Mouse (Mus musculus) bone marrow macrophage, adult 2 months (primary cell): ENCODE results near the gene Gpc5. TPM values are rescaled to one million over a fixed set of nuclear protein-coding genes. Genes with fewer than 3 reads are reported as not detected.

Source experiments
- H3K27ac ChIP-seq: 2 replicates; pipeline ENCODE4 v1.5.1; 2012; ENCODE audit warnings: low read depth, low read length; ENCODE audit not compliant: insufficient read depth
- H3K4me1 ChIP-seq: 2 replicates; pipeline ENCODE4 v1.6.1; 2012; ENCODE audit warnings: low read length; ENCODE audit not compliant: control insufficient read depth, insufficient read depth
- H3K4me3 ChIP-seq: 2 replicates; pipeline ENCODE4 v1.5.1; 2012; ENCODE audit warnings: mild to moderate bottlenecking, low read length, moderate library complexity; ENCODE audit not compliant: insufficient read depth
- CTCF ChIP-seq: IDR thresholded peaks from 2 replicates; pipeline ENCODE4 v1.5.1; 2012; ENCODE audit warnings: low read depth, mild to moderate bottlenecking, low read length, moderate library complexity
- POLR2A ChIP-seq: IDR thresholded peaks from 2 replicates; pipeline ENCODE4 v1.6.1; 2012; ENCODE audit warnings: mild to moderate bottlenecking, low read depth, low read length, borderline replicate concordance
- polyA plus RNA-seq: library from polyadenylated mRNA; stranded (reverse); fragments of >200 nt; gene quantifications from 2 replicates; pipeline ENCODE4 v1.2.4, GENCODE M21; 2012; ENCODE audit not compliant: missing spikeins, insufficient read depth, insufficient read length

Gene Gpc5
- polyA plus RNA-seq, 1 experiment = not detected

GRCm38 (mm10) chr14:115993520-115994106 is 901.6 kb downstream of the Gpc5 start:
- TF ChIP-seq CTCF = no peak
- TF ChIP-seq POLR2A = no peak
- H3K27ac ChIP-seq = no peak overlapping the region
- H3K4me3 ChIP-seq = no peak overlapping the region
- no peaks in the 10 kb centered on the region for H3K4me1 ChIP-seq

GRCm38 (mm10) chr14:115998931-115999330 is 906.9 kb downstream of the Gpc5 start:
- H3K4me1 ChIP-seq = no peaks in the 10 kb centered on the region
- TF ChIP-seq CTCF (no peak), POLR2A (no peak)
- no peak overlapping the region for H3K4me3 ChIP-seq
- H3K27ac ChIP-seq = no peak overlapping the region

DNA sequence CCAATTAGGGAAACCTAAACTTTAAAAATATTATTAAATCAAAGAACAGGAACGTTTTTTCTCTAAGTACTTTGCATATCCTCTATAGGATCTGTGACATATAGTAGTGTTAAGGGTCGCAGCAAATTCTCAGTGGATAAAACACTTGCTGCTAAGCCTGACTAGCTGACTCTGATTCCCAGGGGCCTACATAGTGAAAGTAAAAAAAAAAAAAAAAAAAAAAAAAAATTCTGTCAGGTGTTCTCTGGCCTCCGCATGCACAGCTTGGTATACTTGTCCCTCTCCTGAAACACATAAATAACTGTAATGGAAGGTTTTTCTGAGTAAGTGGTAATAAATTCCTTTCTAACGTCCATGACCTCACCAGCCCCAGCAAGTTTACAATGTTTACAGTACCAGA is 995.0 kb downstream of the Gpc5 start:
- H3K4me1 ChIP-seq = no peaks in the 10 kb centered on the region
- no peak for TF ChIP-seq POLR2A
- TF ChIP-seq CTCF = no peak
- no peak overlapping the region for H3K27ac ChIP-seq
- H3K4me3 ChIP-seq = no peak overlapping the region

DNA sequence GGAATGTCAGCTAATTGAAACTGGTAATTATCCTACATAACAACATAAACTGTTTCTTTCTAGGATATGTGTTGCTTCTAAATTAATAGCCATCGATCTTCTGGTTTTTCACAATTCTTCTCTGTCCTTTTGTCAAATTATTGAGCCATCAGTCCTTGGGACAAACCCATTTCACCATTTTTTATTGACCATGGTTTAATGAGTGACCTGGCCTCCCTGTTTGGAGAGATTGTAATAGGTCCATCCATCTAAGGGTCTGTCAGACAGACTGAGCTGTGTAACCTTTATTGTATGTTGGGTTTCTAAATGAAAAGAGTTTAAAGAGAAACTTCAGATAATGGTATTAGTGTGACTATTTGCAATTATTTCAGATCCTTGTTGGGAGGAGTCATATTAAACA is 1035.9 kb downstream of the Gpc5 start:
- no peak overlapping the region for H3K27ac ChIP-seq
- no peak for TF ChIP-seq POLR2A
- TF ChIP-seq CTCF = no peak
- no peaks in the 10 kb centered on the region for H3K4me1 ChIP-seq
- no peak overlapping the region for H3K4me3 ChIP-seq

- TF ChIP-seq POLR2A (no peak), CTCF (no peak)
- no peak overlapping the region for H3K27ac ChIP-seq
- no peaks in the 10 kb centered on the region for H3K4me1 ChIP-seq
- no peak overlapping the region for H3K4me3 ChIP-seq
Measured at GRCm38 (mm10) chr14:116137330-116137729, 1045.3 kb downstream of the Gpc5 start.

DNA sequence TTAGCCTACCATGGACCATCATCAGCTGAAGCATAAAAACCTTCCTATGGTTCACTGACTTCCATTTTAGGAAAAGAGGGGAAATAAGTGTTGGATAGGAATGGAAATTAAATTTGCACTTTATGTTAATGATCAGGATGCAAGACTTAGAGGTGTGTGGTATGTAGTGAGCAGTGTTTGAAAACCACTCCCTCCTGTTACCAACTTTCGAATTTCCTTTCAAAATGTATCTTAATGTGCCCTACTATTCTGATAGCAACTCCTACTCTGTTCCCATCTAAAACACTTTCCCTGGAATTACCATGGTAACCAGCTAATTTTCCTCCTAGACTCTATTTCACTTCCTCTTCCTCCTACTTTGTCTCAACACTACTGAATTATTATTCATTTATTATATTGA is 1045.8 kb downstream of the Gpc5 start:
- Histone ChIP-seq H3K4me1 (no peaks in the 10 kb centered on the region), H3K27ac (no peak overlapping the region), H3K4me3 (no peak overlapping the region)
- TF ChIP-seq CTCF (no peak), POLR2A (no peak)

GRCm38 (mm10) chr14:116162586-116162985 is 1070.6 kb downstream of the Gpc5 start:
- Histone ChIP-seq H3K4me1 (no peaks in the 10 kb centered on the region), H3K27ac (no peak overlapping the region), H3K4me3 (no peak overlapping the region)
- TF ChIP-seq CTCF = no peak
- no peak for TF ChIP-seq POLR2A

DNA sequence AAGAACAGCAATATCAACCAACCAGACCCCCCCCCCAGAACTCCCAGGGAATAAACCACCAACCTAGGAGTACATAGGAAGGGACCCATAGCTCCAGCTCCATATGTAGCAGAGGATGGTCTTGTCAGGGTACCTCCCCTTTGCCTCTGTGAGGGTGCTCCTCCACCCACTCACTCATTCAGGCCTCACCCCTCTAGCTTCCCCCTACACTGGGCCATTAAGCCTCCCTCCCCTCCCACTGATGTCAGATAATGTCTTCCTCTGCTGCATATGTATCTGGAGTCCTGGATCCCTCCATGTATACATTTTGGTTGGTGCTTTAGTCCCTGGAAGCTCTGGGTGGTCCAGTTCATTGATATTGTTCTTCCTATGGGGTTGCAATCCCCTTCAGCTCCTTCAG is 1075.4 kb downstream of the Gpc5 start:
- Histone ChIP-seq H3K27ac (no peak overlapping the region), H3K4me1 (no peaks in the 10 kb centered on the region), H3K4me3 (no peak overlapping the region)
- no peak for TF ChIP-seq CTCF
- TF ChIP-seq POLR2A = no peak

GRCm38 (mm10) chr14:116169129-116169528 is 1077.1 kb downstream of the Gpc5 start:
- TF ChIP-seq POLR2A = no peak
- TF ChIP-seq CTCF = no peak
- no peaks in the 10 kb centered on the region for H3K4me1 ChIP-seq
- no peak overlapping the region for H3K4me3 ChIP-seq
- H3K27ac ChIP-seq = no peak overlapping the region

GRCm38 (mm10) chr14:116186981-116187380 is 1095.0 kb downstream of the Gpc5 start:
- H3K4me3 ChIP-seq = no peak overlapping the region
- TF ChIP-seq CTCF (no peak), POLR2A (no peak)
- no peaks in the 10 kb centered on the region for H3K4me1 ChIP-seq
- H3K27ac ChIP-seq = no peak overlapping the region

DNA sequence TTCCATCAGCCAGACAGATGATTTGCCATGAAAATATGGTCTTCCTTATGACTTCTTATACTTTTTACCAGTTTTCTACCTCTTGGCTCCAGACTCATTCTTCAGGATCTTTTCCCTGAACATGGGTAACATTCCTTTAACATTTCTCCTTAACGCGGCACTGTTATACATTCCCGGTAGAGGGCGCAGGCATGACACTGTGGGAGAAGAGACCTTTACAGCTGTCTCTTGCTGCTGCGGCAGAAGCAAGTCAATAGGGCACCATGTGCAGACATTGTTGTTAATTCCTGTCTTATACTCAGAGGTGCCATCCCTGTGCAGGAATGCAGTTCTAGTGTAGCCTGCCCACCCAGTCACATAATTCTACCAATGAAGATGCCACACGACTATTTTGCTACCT is 1115.0 kb downstream of the Gpc5 start:
- H3K27ac ChIP-seq = no peak overlapping the region
- H3K4me1 ChIP-seq = no peaks in the 10 kb centered on the region
- TF ChIP-seq CTCF (no peak), POLR2A (no peak)
- no peak overlapping the region for H3K4me3 ChIP-seq
